In the genomic region with DNA sequence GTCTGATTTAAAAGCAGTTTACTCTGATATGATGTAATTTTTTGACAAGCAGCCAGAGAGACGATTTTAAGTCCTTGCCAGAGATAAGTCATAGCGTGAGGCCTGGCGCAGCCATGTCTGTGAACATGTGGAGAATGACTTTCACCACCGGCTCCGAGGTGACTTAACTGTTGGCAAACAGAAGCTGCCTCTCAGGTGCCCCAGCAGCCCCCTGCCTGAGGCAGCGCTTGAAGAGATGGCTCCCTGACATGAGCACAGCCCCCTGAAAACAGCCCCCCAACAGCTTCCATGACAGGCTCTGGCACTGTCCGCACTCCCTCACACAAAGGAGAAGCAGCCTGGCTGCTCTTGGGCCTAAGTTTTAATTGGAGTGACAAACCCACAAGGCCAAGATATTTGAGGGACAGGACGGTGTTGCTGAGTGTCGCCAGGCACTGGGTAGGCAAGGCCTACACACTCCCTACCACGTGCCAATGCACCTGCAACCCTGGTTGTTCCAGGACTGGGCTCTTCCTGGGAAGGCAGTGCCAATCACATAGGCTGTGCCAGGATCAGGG, we compare ENCODE assay signal across 10 mouse cellular contexts. TPM values are rescaled to one million over a fixed set of nuclear protein-coding genes. Genes with fewer than 3 reads are reported as not detected.
DNase-seq lines count a peak whose midpoint lies in the region; ATAC-seq and TF ChIP-seq lines count a peak whose summit lies in the region.
"Had no signal": no experiment of that assay in that cellular context is flagged by ENCODE, and none has a peak within 500 bp of the region (broad histone marks: within the 10 kb centered on the region; RNA-seq: fewer than 3 reads in every experiment).

No protein-coding gene starts in this region.

- no peak for ATAC-seq in embryonic facial prominence, embryonic 14.5 days (ENCODE audit: low read depth)
- peak; percentile 35; the same call in 1 of the 2 replicates for ATAC-seq in hindbrain, embryonic 14.5 days (ENCODE audit: low FRiP score)
- ATAC-seq in neural tube, embryonic 13.5 days (ENCODE audit: low read depth), result no peak

- TF ChIP-seq CTCF in layer of hippocampus, adult 2 months (conservative IDR thresholded peaks at IDR 0.05), result no peak

- H3K4me1 ChIP-seq in embryonic facial prominence, embryonic 14.5 days (ENCODE audit: control insufficient read depth, insufficient read depth, low read length), result peaks cover 27% of the 10 kb centered on the region
- H3K4me1 ChIP-seq in hindbrain, embryonic 14.5 days (replicated peaks; ENCODE audit: control insufficient read depth, insufficient read depth, low read length), result peaks cover 75% of the 10 kb centered on the region
- H3K4me1 ChIP-seq in neural tube, embryonic 13.5 days (replicated peaks), result peaks cover 97% of the 10 kb centered on the region

- no peaks in the 10 kb centered on the region for H3K9me3 ChIP-seq in embryonic facial prominence, embryonic 14.5 days (ENCODE audit: control insufficient read depth, low read length)
- H3K9me3 ChIP-seq in hindbrain, embryonic 14.5 days (ENCODE audit: control insufficient read depth, low read length), result no peaks in the 10 kb centered on the region
- H3K9me3 ChIP-seq in neural tube, embryonic 13.5 days, result no peaks in the 10 kb centered on the region

- H3K27ac ChIP-seq in layer of hippocampus, adult 2 months, result peak overlapping the region; percentile 64; the same call in 1 of the 2 replicates
- H3K27ac ChIP-seq in embryonic facial prominence, embryonic 14.5 days (replicated peaks; ENCODE audit: low read depth, low read length), result no peak overlapping the region; the same call in 1 of the 2 replicates
- peak overlapping the region; percentile 84 for H3K27ac ChIP-seq in hindbrain, embryonic 14.5 days
- H3K27ac ChIP-seq in neural tube, embryonic 13.5 days (replicated peaks), result peak overlapping the region; percentile 82

- no peak overlapping the region for H3K4me2 ChIP-seq in embryonic facial prominence, embryonic 14.5 days (ENCODE audit: low read depth, low read length)
- H3K4me2 ChIP-seq in hindbrain, embryonic 14.5 days (replicated peaks), result no peak overlapping the region
- H3K4me2 ChIP-seq in neural tube, embryonic 13.5 days, result no peak overlapping the region

- DNase-seq in layer of hippocampus, adult 2 months (ENCODE audit: low spot score in 2 of 2), result no peak
- no peak for DNase-seq in layer of hippocampus, postnatal 10 days (ENCODE audit: low spot score in 2 of 2)
- DNase-seq in embryonic facial prominence, embryonic 14.5 days (ENCODE audit: low spot score), result peak; percentile 71
- DNase-seq in hindbrain, embryonic 14.5 days (ENCODE audit: low spot score), result peak; percentile 63
- DNase-seq in testis, postnatal 14 days (ENCODE audit: low spot score), result no peak
- DNase-seq in ovary, postnatal 14 days (ENCODE audit: low spot score), result no peak
- DNase-seq: heart, postnatal 14 days; right cerebral cortex, postnatal 4 days; thymus, postnatal 4 days had no signal

- no peaks in the 10 kb centered on the region for H3K27me3 ChIP-seq in embryonic facial prominence, embryonic 14.5 days (replicated peaks; ENCODE audit: control insufficient read depth, insufficient read depth, low read length)
- no peaks in the 10 kb centered on the region for H3K27me3 ChIP-seq in hindbrain, embryonic 14.5 days (ENCODE audit: control insufficient read depth, insufficient read depth, low read length)
- H3K27me3 ChIP-seq in neural tube, embryonic 13.5 days, result no peaks in the 10 kb centered on the region

- 57% methylated on average over 10 of the region's 10 CpGs for WGBS in embryonic facial prominence, embryonic 14.5 days
- WGBS in hindbrain, embryonic 14.5 days, result 43% methylated on average over 10 of the region's 10 CpGs
- WGBS in neural tube, embryonic 13.5 days, result 56% methylated on average over 10 of the region's 10 CpGs

- H3K36me3 ChIP-seq in embryonic facial prominence, embryonic 14.5 days (ENCODE audit: control insufficient read depth, insufficient read depth, low read length), result 0 out of 2 replicates have a peak, but pooled peaks cover 7% of the 10 kb centered on the region
- H3K36me3 ChIP-seq in hindbrain, embryonic 14.5 days (replicated peaks; ENCODE audit: control insufficient read depth, insufficient read depth), result no peaks in the 10 kb centered on the region
- H3K36me3 ChIP-seq in neural tube, embryonic 13.5 days, result no peaks in the 10 kb centered on the region

- peak overlapping the region; percentile 1; the same call in 1 of the 2 replicates for H3K9ac ChIP-seq in embryonic facial prominence, embryonic 14.5 days (ENCODE audit: low read depth, low read length)
- H3K9ac ChIP-seq in hindbrain, embryonic 14.5 days, result peak overlapping the region; percentile 38; the same call in 1 of the 2 replicates
- peak overlapping the region; percentile 48 for H3K9ac ChIP-seq in neural tube, embryonic 13.5 days

- no peak overlapping the region for H3K4me3 ChIP-seq in layer of hippocampus, adult 2 months
- no peak overlapping the region for H3K4me3 ChIP-seq in embryonic facial prominence, embryonic 14.5 days (ENCODE audit: low read depth, low read length)
- no peak overlapping the region for H3K4me3 ChIP-seq in hindbrain, embryonic 14.5 days (replicated peaks; ENCODE audit: low read length)
- H3K4me3 ChIP-seq in neural tube, embryonic 13.5 days, result no peak overlapping the region

RNA-seq across cellular contexts. Expression of a gene that starts 56.7 kb away (rescaled TPM):
- total RNA-seq in layer of hippocampus, adult 2 months (2021), result 10 to 100 TPM; 88.0 to 91.2 TPM
- total RNA-seq in layer of hippocampus, postnatal 10 days (2021), result 10 to 100 TPM; 41.3 to 42.2 TPM
- polyA plus RNA-seq in embryonic facial prominence, embryonic 14.5 days (2014; fragmentation: Nextera tagmentation; extraction: Ambion mirVana), result 10.4 and 12.1 TPM in 2 replicates
- polyA plus RNA-seq in hindbrain, embryonic 14.5 days (2014; fragmentation: Nextera tagmentation; extraction: Ambion mirVana), result 4.3 and 4.9 TPM in 2 replicates
- polyA plus RNA-seq in neural tube, embryonic 13.5 days (2015; fragmentation: Nextera tagmentation; extraction: Ambion mirVana), result 1.8 and 2.1 TPM in 2 replicates

Comparison
In these comparisons a context has a peak if more than half of its experiments do, and no peak if none do; other contexts are left out.
1. DNase-seq: peak in embryonic facial prominence, embryonic 14.5 days (single experiment) and hindbrain, embryonic 14.5 days (single experiment); none in layer of hippocampus, adult 2 months (0 of 2), layer of hippocampus, postnatal 10 days (0 of 2), testis, postnatal 14 days (single experiment) and ovary, postnatal 14 days (single experiment).
2. Peak in every context shown above with its lines, with median percentiles within 50 percentile points of each other: H3K9ac ChIP-seq.